ENCODE assay signal across 19 mouse cellular contexts in genomic region chr19:22953191-22953590, GRCm38 (mm10).
DNase-seq lines count a peak whose midpoint lies in the region.
"Had no signal": no experiment of that assay in that cellular context is flagged by ENCODE, and none has a peak within 500 bp of the region (broad histone marks: within the 10 kb centered on the region; RNA-seq: fewer than 3 reads in every experiment).

No protein-coding gene starts in this region.

- no peak overlapping the region for H3K4me3 ChIP-seq in heart, embryonic 10.5 days
- H3K4me3 ChIP-seq: embryonic facial prominence, embryonic 10.5 days; embryonic facial prominence, embryonic 12.5 days; forebrain, embryonic 13.5 days; forebrain, embryonic 15.5 days had no signal

- no peaks in the 10 kb centered on the region for H3K36me3 ChIP-seq in heart, embryonic 10.5 days
- H3K36me3 ChIP-seq: embryonic facial prominence, embryonic 10.5 days; embryonic facial prominence, embryonic 12.5 days; forebrain, embryonic 15.5 days had no signal

- H3K27me3 ChIP-seq in heart, embryonic 10.5 days (ENCODE audit: insufficient read depth, poor library complexity, severe bottlenecking), result no peaks in the 10 kb centered on the region
- H3K27me3 ChIP-seq: embryonic facial prominence, embryonic 12.5 days; forebrain, embryonic 13.5 days; forebrain, embryonic 15.5 days; Patski had no signal

- 82% methylated on average over 4 of the region's 4 CpGs for WGBS in heart, embryonic 10.5 days

- H3K4me1 ChIP-seq in heart, embryonic 10.5 days, result no peaks in the 10 kb centered on the region
- H3K4me1 ChIP-seq: embryonic facial prominence, embryonic 10.5 days; embryonic facial prominence, embryonic 12.5 days; forebrain, embryonic 13.5 days had no signal

- peak; percentile 1 for DNase-seq in heart, embryonic 10.5 days (ENCODE audit: low spot score)
- DNase-seq in heart, adult 18-20 months, result no peak
- DNase-seq in 3T3-L1 (ENCODE audit: low read depth, low spot score), result peak; percentile 54
- DNase-seq in induced T-regulatory cell, adult 2 months (ENCODE audit: low read depth), result peak; percentile 1
- no peak for DNase-seq in layer of hippocampus, adult 9-10 months (ENCODE audit: low spot score)
- DNase-seq: adrenal gland, adult 8-10 months; adrenal gland, postnatal 14 days; adrenal gland, postnatal 36 days; cerebellum, adult 11-12 months; cerebellum, adult 2 months; cerebellum, adult 9-10 months; cerebellum, postnatal 10 days; cerebellum, postnatal 25 days; forebrain, postnatal 0 days had no signal

- no peaks in the 10 kb centered on the region for H3K9me3 ChIP-seq in heart, embryonic 10.5 days
- H3K9me3 ChIP-seq: embryonic facial prominence, embryonic 10.5 days; embryonic facial prominence, embryonic 12.5 days; forebrain, embryonic 15.5 days had no signal

- H3K27ac ChIP-seq in heart, embryonic 10.5 days, result no peak overlapping the region
- H3K27ac ChIP-seq: embryonic facial prominence, embryonic 10.5 days; embryonic facial prominence, embryonic 12.5 days; forebrain, embryonic 13.5 days; forebrain, embryonic 15.5 days had no signal

Comparison
In these comparisons a context has a peak if more than half of its experiments do, and no peak if none do; other contexts are left out.
1. DNase-seq: peak in heart, embryonic 10.5 days (single experiment), 3T3-L1 (single experiment) and induced T-regulatory cell, adult 2 months (single experiment); none in heart, adult 18-20 months (0 of 2) and layer of hippocampus, adult 9-10 months (single experiment).